Mouse (Mus musculus) CH12.LX (cell line): ENCODE data around the gene Wee1. TPM values are rescaled to one million over a fixed set of nuclear protein-coding genes. Genes with fewer than 3 reads are reported as not detected.

Source experiments
- DNase-seq: peaks from one replicate; pipeline ENCODE4 v3.0.0-alpha.2; 2013; ENCODE audit errors: extremely low read depth
- H3K27ac ChIP-seq: 2 replicates; pipeline ENCODE4 v1.5.1; 2012; ENCODE audit warnings: low read depth, mild to moderate bottlenecking, control low read depth, moderate library complexity; ENCODE audit not compliant: insufficient read depth
- H3K27me3 ChIP-seq: replicated peaks from 2 replicates; pipeline ENCODE3; 2012; ENCODE audit warnings: inconsistent platforms
- H3K36me3 ChIP-seq, 2 experiments: replicated peaks in 1 of 2; 2 replicates each; pipeline versions ENCODE3 to v1.6.1; 2012; ENCODE audit warnings: inconsistent platforms in 1 of 2, low read length in 1 of 2, mild to moderate bottlenecking in 1 of 2, mixed read lengths in 1 of 2, moderate library complexity in 1 of 2; ENCODE audit not compliant: control insufficient read depth in 1 of 2, insufficient read depth in 1 of 2
- H3K4me1 ChIP-seq, 2 experiments: 2 replicates each; pipeline ENCODE4 v1.6.1; 2012; ENCODE audit warnings: inconsistent platforms in 1 of 2, moderate library complexity in 1 of 2; ENCODE audit not compliant: insufficient read depth in 2 of 2, control insufficient read depth in 1 of 2
- H3K4me2 ChIP-seq: 2 replicates; pipeline ENCODE4 v1.6.1; 2012; ENCODE audit warnings: low read depth, mild to moderate bottlenecking, control low read depth; ENCODE audit not compliant: poor library complexity, insufficient read depth, severe bottlenecking
- H3K4me3 ChIP-seq, 3 experiments: fragments of 150-350 bp in 1 of 3; sonication (generic) in 1 of 3; replicated peaks in 1 of 3; 2 replicates each; pipeline versions ENCODE3 to v1.5.1; 2011 to 2012; ENCODE audit warnings: low read depth in 2 of 3, low read length in 2 of 3, mild to moderate bottlenecking in 2 of 3, moderate library complexity in 2 of 3, control low read depth in 1 of 3, improper control_type of control experiment in 1 of 3, inconsistent platforms in 1 of 3, mixed read lengths in 1 of 3; ENCODE audit not compliant: poor library complexity in 1 of 3
- H3K79me2 ChIP-seq: replicated peaks from 2 replicates; pipeline ENCODE4 v1.6.1; 2012; ENCODE audit warnings: mild to moderate bottlenecking, moderate library complexity; ENCODE audit not compliant: control insufficient read depth, poor library complexity, insufficient read depth, severe bottlenecking; ENCODE audit errors: extremely low read depth
- H3K9ac ChIP-seq: 2 replicates; pipeline ENCODE4 v1.6.1; 2012; ENCODE audit warnings: low read depth, mild to moderate bottlenecking, control low read depth, moderate library complexity; ENCODE audit not compliant: insufficient read depth
- H3K9me3 ChIP-seq: replicated peaks from 2 replicates; pipeline ENCODE3; 2012; ENCODE audit warnings: low read length, inconsistent platforms, mixed read lengths
- JUN ChIP-seq: IDR thresholded peaks from 2 replicates; pipeline ENCODE4 v1.6.1; 2011; ENCODE audit warnings: low read depth, mild to moderate bottlenecking, low read length, improper control_type of control experiment, moderate library complexity; ENCODE audit not compliant: insufficient read depth
- MAX ChIP-seq: IDR thresholded peaks from 2 replicates; pipeline ENCODE4 v1.6.1; 2011; ENCODE audit warnings: low read length, improper control_type of control experiment
- NELFE ChIP-seq: IDR thresholded peaks from 2 replicates; pipeline ENCODE4 v1.6.1; 2011; ENCODE audit warnings: low read depth, low read length, improper control_type of control experiment
- PAX5 ChIP-seq: IDR thresholded peaks from 2 replicates; pipeline ENCODE4 v1.6.1; 2012; ENCODE audit warnings: low read length, inconsistent platforms, mixed read lengths
- RAD21 ChIP-seq: IDR thresholded peaks from 2 replicates; pipeline ENCODE4 v1.6.1; 2011; ENCODE audit warnings: low read depth, mild to moderate bottlenecking, low read length, improper control_type of control experiment, moderate library complexity
- SIN3A ChIP-seq: IDR thresholded peaks from 2 replicates; pipeline ENCODE4 v1.6.1; 2012; ENCODE audit warnings: low read length, improper control_type of control experiment, inconsistent platforms
- ZC3H11A ChIP-seq: IDR thresholded peaks from 2 replicates; pipeline ENCODE4 v1.6.1; 2012; ENCODE audit warnings: low read depth, mild to moderate bottlenecking, inconsistent platforms, low read length, improper control_type of control experiment
- ZNF384 ChIP-seq: IDR thresholded peaks from 2 replicates; pipeline ENCODE4 v1.6.1; 2012; ENCODE audit warnings: low read depth, low read length, improper control_type of control experiment, inconsistent platforms
- dilution Hi-C: fragments of 300-500 bp; cut with MboI; formaldehyde crosslinking; loops from 2 replicates; pipeline ENCODE4 v1.14.3; 2020; ENCODE audit warnings: low sequenced_read_pairs; ENCODE audit not compliant: extremely low pct_unique_long_range_greater_than_20kb, extremely low pct_ligation_motif_present
- in situ Hi-C: fragments of 300-500 bp; cut with MboI; formaldehyde crosslinking; loops from 3 replicates; pipeline ENCODE4 v1.14.3; 2019; ENCODE audit warnings: low sequenced_read_pairs, low pct_ligation_motif_present, low pct_unique_long_range_greater_than_20kb, mixed read lengths
- polyA plus RNA-seq: library from polyadenylated mRNA; unstranded; fragments of >175 nt; gene quantifications from 2 replicates; pipeline ENCODE4 v1.2.1, GENCODE M21; 2012; ENCODE audit warnings: low read depth; ENCODE audit not compliant: insufficient read length
- total RNA-seq, 2 experiments: library from RNA; depleted of rRNA; stranded (reverse); fragments of 300-350 nt in 1 of 2; fragments of >200 nt in 1 of 2; gene quantifications; 2 replicates each; pipeline ENCODE4 v1.2.3; 2012 to 2014

Gene Wee1
- total and polyA plus RNA-seq, 3 experiments = 10.1 to 30.3 (median 14.2) TPM

- Histone ChIP-seq H3K4me1 (peaks cover 0 to 17% of the 10 kb centered on the region in 2 experiments; a peak in 2 of 4 replicates), H3K4me2 (peak overlapping the region; percentile 96), H3K27ac (no peak overlapping the region), H3K9ac (peak overlapping the region; percentile 27; the same call in 1 of the 2 replicates), H3K36me3 (no peaks in the 10 kb centered on the region), H3K9me3 (no peaks in the 10 kb centered on the region), H3K27me3 (no peaks in the 10 kb centered on the region), H3K79me2 (peaks cover 32% of the 10 kb centered on the region), H3K4me3 (no peak overlapping the region)
- DNase-seq = no peak
- dilution Hi-C loops (no loop called here), in situ Hi-C loops (no loop called here)
- TF ChIP-seq ZNF384 (peak; percentile 72), RAD21 (no peak)
These were observed 1.6 kb upstream of the Wee1 start for GRCm38 (mm10) chr7:110120157-110120784.

- Histone ChIP-seq H3K9ac (peak overlapping the region; percentile 27; the same call in 1 of the 2 replicates), H3K27ac (no peak overlapping the region), H3K4me2 (peak overlapping the region; percentile 96), H3K27me3 (no peaks in the 10 kb centered on the region), H3K36me3 (no peaks in the 10 kb centered on the region), H3K9me3 (no peaks in the 10 kb centered on the region), H3K79me2 (peaks cover 34% of the 10 kb centered on the region), H3K4me3 (peak overlapping the region; percentile 69 to 97 (median 85)), H3K4me1 (peaks cover 0 to 20% of the 10 kb centered on the region in 2 experiments; a peak in 2 of 4 replicates)
- in situ Hi-C loops (no loop called here), dilution Hi-C loops (no loop called here)
- no peak for DNase-seq
- TF ChIP-seq ZNF384 (peak; percentile 57), ZC3H11A (no peak), MAX (0 out of 2 replicates have a peak, but pooled peaks have one; percentile 10), SIN3A (no peak), JUN (no peak), PAX5 (no peak)
These were observed 707 bp upstream of the Wee1 start for GRCm38 (mm10) chr7:110121162-110121515.

- H3K27ac ChIP-seq = peak overlapping the region; percentile 53
- dilution Hi-C loops (no loop called here), in situ Hi-C loops (no loop called here)
- TF ChIP-seq NELFE = peak; percentile 18; the same call in 1 of the 2 replicates
- no peak for TF ChIP-seq PAX5
- H3K27me3 ChIP-seq = no peaks in the 10 kb centered on the region
- H3K4me1 ChIP-seq = peaks cover 0 to 21% of the 10 kb centered on the region in 2 experiments; a peak in 2 of 4 replicates
- peak overlapping the region; percentile 89 to 97 (median 96) for H3K4me3 ChIP-seq
- peaks cover 5 to 8% of the 10 kb centered on the region in 2 experiments for H3K36me3 ChIP-seq
- no peak for DNase-seq
- no peaks in the 10 kb centered on the region for H3K9me3 ChIP-seq
- peak overlapping the region; percentile 8; the same call in 1 of the 2 replicates for H3K4me2 ChIP-seq
- peak overlapping the region; percentile 72 for H3K9ac ChIP-seq
- H3K79me2 ChIP-seq = peaks cover 45% of the 10 kb centered on the region
These were observed 381 bp downstream of the Wee1 start for GRCm38 (mm10) chr7:110122289-110122564.
